Mouse (Mus musculus) embryo, embryonic 9.5 days (tissue): ENCODE results near the gene Cyb561.
A peak's percentile ranks its signal among the peaks of the same experiment; 100 is the strongest.

Experiments
- DNase-seq: peaks from one replicate; pipeline ENCODE4 v3.0.0-alpha.2; 2017; ENCODE audit errors: extremely low spot score

Cyb561 gene

GRCm38 (mm10) chr11:105952911-105953386, at the start of gene Cyb561:
Gene Cyb561, minus strand, starts transcription at chr11:105953336.
- DNase-seq: no peak

GRCm38 (mm10) chr11:106001718-106002117, 48.6 kb upstream of the Cyb561 start:
- no peak for DNase-seq

GRCm38 (mm10) chr11:106000062-106000461, 46.9 kb upstream of the Cyb561 start:
- DNase-seq: no peak

GRCm38 (mm10) chr11:105994375-105994774, 41.2 kb upstream of the Cyb561 start, which contains the start of gene Ace3:
Gene Ace3, plus strand, starts transcription at chr11:105994675.
- no peak for DNase-seq

- no peak for DNase-seq
These were observed 37.1 kb upstream of the Cyb561 start for GRCm38 (mm10) chr11:105990231-105990630.

- no peak for DNase-seq
These were observed 36.3 kb upstream of the Cyb561 start for GRCm38 (mm10) chr11:105989446-105989845.

GRCm38 (mm10) chr11:105987446-105987845, 34.3 kb upstream of the Cyb561 start:
- no peak for DNase-seq

GRCm38 (mm10) chr11:105984452-105984851, 31.3 kb upstream of the Cyb561 start:
- no peak for DNase-seq

GRCm38 (mm10) chr11:105978634-105979033, 25.5 kb upstream of the Cyb561 start:
- DNase-seq: no peak

- DNase-seq: no peak
These were observed 25.1 kb upstream of the Cyb561 start for GRCm38 (mm10) chr11:105978232-105978631.

- DNase-seq: no peak
These were observed 22.5 kb upstream of the Cyb561 start for GRCm38 (mm10) chr11:105975636-105976035.

GRCm38 (mm10) chr11:105975050-105975449, 21.9 kb upstream of the Cyb561 start:
- DNase-seq: no peak

- no peak for DNase-seq
These were observed 21.5 kb upstream of the Cyb561 start for GRCm38 (mm10) chr11:105974593-105974992.

- no peak for DNase-seq
These were observed 16.4 kb upstream of the Cyb561 start for GRCm38 (mm10) chr11:105969516-105969915.

- no peak for DNase-seq
These were observed 15.8 kb upstream of the Cyb561 start for GRCm38 (mm10) chr11:105968948-105969347.

- DNase-seq: peak; percentile 50
These were observed 14.8 kb upstream of the Cyb561 start, which contains the start of gene Ace for GRCm38 (mm10) chr11:105967741-105968574. Gene Ace, plus strand, starts transcription at chr11:105967945.

GRCm38 (mm10) chr11:105966288-105966687, 13.2 kb upstream of the Cyb561 start:
- DNase-seq: no peak

- DNase-seq: no peak
These were observed 11.6 kb upstream of the Cyb561 start for GRCm38 (mm10) chr11:105964691-105965090.

- DNase-seq: no peak
These were observed 6.2 kb upstream of the Cyb561 start for GRCm38 (mm10) chr11:105959355-105959754.

- no peak for DNase-seq
These were observed 5.4 kb upstream of the Cyb561 start for GRCm38 (mm10) chr11:105958566-105958965.

GRCm38 (mm10) chr11:105957501-105957900, 4.4 kb upstream of the Cyb561 start:
- DNase-seq: no peak

GRCm38 (mm10) chr11:105955815-105956430, 2.8 kb upstream of the Cyb561 start:
- no peak for DNase-seq

- DNase-seq: no peak
These were observed 266 bp upstream of the Cyb561 start for GRCm38 (mm10) chr11:105953402-105953801.
